Mouse (Mus musculus) thymus, adult 2 months (tissue): Measurements from ENCODE around the gene Spns2. TPM values are rescaled to one million over a fixed set of nuclear protein-coding genes. Genes with fewer than 3 reads are reported as not detected.

Source experiments
- DNase-seq: peaks from one replicate; pipeline ENCODE4 v3.0.0; 2021
- H3K27ac ChIP-seq: fragments of 200-500 bp; 2 replicates; pipeline ENCODE4 v1.5.1; 2012; ENCODE audit warnings: low read length, control low read depth; ENCODE audit not compliant: control insufficient read depth, insufficient read depth
- H3K27me3 ChIP-seq: fragments of 200-500 bp; 2 replicates; pipeline ENCODE4 v1.6.1; 2012; ENCODE audit warnings: mild to moderate bottlenecking, low read length, moderate library complexity, mixed read lengths; ENCODE audit not compliant: control insufficient read depth, insufficient read depth
- H3K36me3 ChIP-seq: fragments of 200-500 bp; 2 replicates; pipeline ENCODE4 v1.6.1; 2012; ENCODE audit warnings: mild to moderate bottlenecking, low read length, moderate library complexity; ENCODE audit not compliant: control insufficient read depth, insufficient read depth
- H3K4me1 ChIP-seq: fragments of 200-500 bp; replicated peaks from 2 replicates; pipeline ENCODE4 v1.6.1; 2012; ENCODE audit warnings: low read length; ENCODE audit not compliant: control insufficient read depth, insufficient read depth
- H3K4me3 ChIP-seq: fragments of 200-500 bp; 2 replicates; pipeline ENCODE4 v1.5.1; 2012; ENCODE audit warnings: mild to moderate bottlenecking, low read length, control low read depth, moderate library complexity; ENCODE audit not compliant: control insufficient read depth, insufficient read depth
- CTCF ChIP-seq: fragments of 200-500 bp; IDR thresholded peaks from 2 replicates; pipeline ENCODE4 v1.5.1; 2012; ENCODE audit warnings: mild to moderate bottlenecking, control low read depth, low read length, moderate library complexity, borderline replicate concordance; ENCODE audit not compliant: control insufficient read depth, poor library complexity, insufficient read depth; ENCODE audit errors: extremely low read depth
- POLR2A ChIP-seq: fragments of 200-500 bp; IDR thresholded peaks from 2 replicates; pipeline ENCODE4 v1.6.1; 2012; ENCODE audit warnings: mild to moderate bottlenecking, low read length, control low read depth, moderate library complexity; ENCODE audit not compliant: control insufficient read depth, poor library complexity, insufficient read depth; ENCODE audit errors: extremely low read depth
- WGBS: fragments of 180-500 bp; shearing (Covaris S2); methylation state at CpG from one replicate; pipeline ENCODE4 v1.1.7; 2018; 5-methylcytosine and 5-hydroxymethylcytosine counted together
- polyA plus RNA-seq: library from polyadenylated mRNA; depleted of rRNA; stranded (reverse); fragments of >200 nt; gene quantifications from 2 replicates; pipeline ENCODE4 v1.2.3, GENCODE M21; 2012

The Spns2 gene
- polyA plus RNA-seq, 1 experiment = 10.6 TPM

GRCm38 (mm10) chr11:72531144-72531543 lies 41.4 kb upstream of the Spns2 start:
- Histone ChIP-seq H3K4me1 (no peaks in the 10 kb centered on the region), H3K27ac (no peak overlapping the region), H3K36me3 (no peaks in the 10 kb centered on the region), H3K27me3 (no peaks in the 10 kb centered on the region), H3K4me3 (no peak overlapping the region)
- no peak for TF ChIP-seq POLR2A
- TF ChIP-seq CTCF = no peak
- 90% methylated on average over 5 of the region's 5 CpGs for WGBS
- DNase-seq = no peak

- Histone ChIP-seq H3K4me1 (no peaks in the 10 kb centered on the region), H3K36me3 (no peaks in the 10 kb centered on the region), H3K27me3 (no peaks in the 10 kb centered on the region), H3K4me3 (no peak overlapping the region), H3K27ac (no peak overlapping the region)
- 100% methylated on average over 4 of the region's 4 CpGs for WGBS
- no peak for DNase-seq
- TF ChIP-seq POLR2A (no peak), CTCF (no peak)
These were observed 36.5 kb upstream of the Spns2 start for GRCm38 (mm10) chr11:72526190-72526589.

GRCm38 (mm10) chr11:72523711-72524110 lies 34.0 kb upstream of the Spns2 start:
- H3K27ac ChIP-seq = no peak overlapping the region
- TF ChIP-seq CTCF (no peak), POLR2A (no peak)
- H3K4me1 ChIP-seq = no peaks in the 10 kb centered on the region
- no peak overlapping the region for H3K4me3 ChIP-seq
- WGBS = 87% methylated on average over 4 of the region's 4 CpGs
- no peak for DNase-seq
- H3K27me3 ChIP-seq = no peaks in the 10 kb centered on the region
- H3K36me3 ChIP-seq = no peaks in the 10 kb centered on the region

GRCm38 (mm10) chr11:72522616-72523041 lies 32.9 kb upstream of the Spns2 start:
- DNase-seq = no peak
- H3K27me3 ChIP-seq = no peaks in the 10 kb centered on the region
- H3K4me3 ChIP-seq = no peak overlapping the region
- WGBS = 94% methylated on average over 5 of the region's 5 CpGs
- H3K36me3 ChIP-seq = no peaks in the 10 kb centered on the region
- H3K4me1 ChIP-seq = no peaks in the 10 kb centered on the region
- no peak for TF ChIP-seq CTCF
- no peak for TF ChIP-seq POLR2A
- no peak overlapping the region for H3K27ac ChIP-seq

- DNase-seq = no peak
- Histone ChIP-seq H3K36me3 (no peaks in the 10 kb centered on the region), H3K4me3 (no peak overlapping the region), H3K27me3 (no peaks in the 10 kb centered on the region), H3K4me1 (no peaks in the 10 kb centered on the region), H3K27ac (no peak overlapping the region)
- 93% methylated on average over 5 of the region's 5 CpGs for WGBS
- TF ChIP-seq CTCF (no peak), POLR2A (no peak)
These were observed 32.2 kb upstream of the Spns2 start for GRCm38 (mm10) chr11:72521598-72522541.

GRCm38 (mm10) chr11:72519895-72520294 lies 30.2 kb upstream of the Spns2 start:
- Histone ChIP-seq H3K4me1 (no peaks in the 10 kb centered on the region), H3K36me3 (no peaks in the 10 kb centered on the region), H3K27me3 (no peaks in the 10 kb centered on the region), H3K4me3 (no peak overlapping the region), H3K27ac (no peak overlapping the region)
- DNase-seq = no peak
- WGBS = 90% methylated on average over 3 of the region's 3 CpGs
- TF ChIP-seq POLR2A = no peak
- TF ChIP-seq CTCF = no peak

GRCm38 (mm10) chr11:72519189-72519588 lies 29.5 kb upstream of the Spns2 start:
- DNase-seq = no peak
- H3K4me1 ChIP-seq = no peaks in the 10 kb centered on the region

More at GRCm38 (mm10) chr11:72519189-72519588, 29.5 kb upstream of the Spns2 start:
- no peak overlapping the region for H3K27ac ChIP-seq
- H3K36me3 ChIP-seq = no peaks in the 10 kb centered on the region
- TF ChIP-seq POLR2A = no peak
- no peak for TF ChIP-seq CTCF
- H3K4me3 ChIP-seq = no peak overlapping the region
- 90% methylated on average over 4 of the region's 4 CpGs for WGBS
- no peaks in the 10 kb centered on the region for H3K27me3 ChIP-seq
